Mouse (Mus musculus) liver, postnatal 0 days (tissue): ENCODE results near the gene Thrap3. TPM values are rescaled to one million over a fixed set of nuclear protein-coding genes. Genes with fewer than 3 reads are reported as not detected.

ENCODE experiments used
- ATAC-seq: fragments of 200-750 bp; cut with Nextera tagmentation; 2 replicates; pipeline ENCODE4 v1.8.0; 2017; ENCODE audit warnings: mild to moderate bottlenecking, moderate library complexity
- DNase-seq: peaks from one replicate; pipeline ENCODE4 v3.0.0-alpha.2; 2016
- H3K27ac ChIP-seq: fragments of 300-500 bp; sonication (generic); 2 replicates; pipeline ENCODE4 v1.5.1; 2014; ENCODE audit warnings: antibody characterized with exemption, moderate library complexity, mild to moderate bottlenecking, low read depth
- H3K27me3 ChIP-seq: fragments of 300-500 bp; sonication (generic); 2 replicates; pipeline ENCODE4 v1.6.1; 2014; ENCODE audit warnings: low read length, control low read depth, mixed read lengths; ENCODE audit not compliant: insufficient read depth
- H3K36me3 ChIP-seq: fragments of 300-500 bp; sonication (generic); replicated peaks from 2 replicates; pipeline ENCODE4 v1.6.1; 2014; ENCODE audit warnings: mild to moderate bottlenecking, control low read depth, low read length, moderate library complexity, mixed read lengths; ENCODE audit not compliant: insufficient read depth
- H3K4me1 ChIP-seq: fragments of 300-500 bp; sonication (generic); 2 replicates; pipeline ENCODE4 v1.6.1; 2014; ENCODE audit warnings: antibody characterized with exemption, mild to moderate bottlenecking, control low read depth; ENCODE audit not compliant: insufficient read depth
- H3K4me2 ChIP-seq: fragments of 300-500 bp; sonication (generic); 2 replicates; pipeline ENCODE4 v1.6.1; 2014; ENCODE audit warnings: low read depth, mild to moderate bottlenecking, low read length, moderate library complexity, mixed read lengths
- H3K4me3 ChIP-seq: fragments of 300-500 bp; sonication (generic); 2 replicates; pipeline ENCODE4 v1.5.1; 2014; ENCODE audit warnings: low read depth, low read length
- H3K9ac ChIP-seq: fragments of 300-500 bp; sonication (generic); replicated peaks from 2 replicates; pipeline ENCODE4 v1.6.1; 2014; ENCODE audit warnings: mild to moderate bottlenecking, moderate library complexity
- H3K9me3 ChIP-seq: fragments of 300-500 bp; sonication (generic); 2 replicates; pipeline ENCODE4 v1.6.1; 2016; ENCODE audit warnings: mild to moderate bottlenecking, control low read depth, low read length, mixed read lengths
- CTCF ChIP-seq: sonication (generic); IDR thresholded peaks from 2 replicates; pipeline ENCODE4 v1.5.1; 2016; ENCODE audit warnings: antibody characterized with exemption, low read depth
- EP300 ChIP-seq: IDR thresholded peaks from 2 replicates; pipeline ENCODE4 v1.6.1; 2016; ENCODE audit warnings: antibody characterized with exemption, low read depth, mild to moderate bottlenecking
- WGBS: fragments of 180-500 bp; shearing (Covaris S2); extraction: QIAGEN DNeasy Blood & Tissue Kit; methylation state at CpG from one replicate; pipeline ENCODE4 v1.1.7; 2014; ENCODE audit not compliant: insufficient replicate concordance; 5-methylcytosine and 5-hydroxymethylcytosine counted together
- polyA plus RNA-seq: library from polyadenylated mRNA; unstranded; fragments of >200 nt; fragmentation: Nextera tagmentation; extraction: Ambion mirVana; gene quantifications from 2 replicates; pipeline ENCODE4 v1.2.1, GENCODE M21; 2015

The Thrap3 gene
- polyA plus RNA-seq, 1 experiment from 2014 or later = 62.4 TPM

DNA sequence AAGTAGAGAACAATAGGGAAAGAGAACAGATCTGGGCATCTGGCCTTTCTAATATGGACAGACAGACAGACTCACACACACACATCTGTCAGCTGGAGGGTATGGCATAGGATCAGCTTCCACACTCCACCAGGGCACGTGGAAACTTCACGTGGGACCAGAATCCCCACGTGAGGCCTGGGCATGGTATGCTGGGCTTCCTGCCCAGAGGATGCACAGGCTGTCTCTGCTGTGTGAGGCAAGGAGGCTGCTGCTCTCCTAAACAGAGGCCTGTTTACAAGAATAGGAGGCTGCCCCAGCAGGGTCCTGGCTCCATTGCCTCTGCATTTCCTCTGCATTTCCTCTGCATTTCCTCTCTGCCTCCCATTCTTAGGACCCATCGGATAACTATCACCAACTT lies 67.9 kb downstream of the Thrap3 start:
- Histone ChIP-seq H3K9ac (no peak overlapping the region), H3K36me3 (peaks cover 40% of the 10 kb centered on the region), H3K27ac (no peak overlapping the region), H3K4me3 (no peak overlapping the region), H3K4me1 (peaks cover 4% of the 10 kb centered on the region; the same call in 1 of the 2 replicates), H3K9me3 (no peaks in the 10 kb centered on the region), H3K27me3 (no peaks in the 10 kb centered on the region), H3K4me2 (no peak overlapping the region)
- no peak for ATAC-seq
- WGBS = 74% methylated on average over 4 of the region's 4 CpGs
- DNase-seq = no peak
- no peak for TF ChIP-seq EP300
- no peak for TF ChIP-seq CTCF

DNA sequence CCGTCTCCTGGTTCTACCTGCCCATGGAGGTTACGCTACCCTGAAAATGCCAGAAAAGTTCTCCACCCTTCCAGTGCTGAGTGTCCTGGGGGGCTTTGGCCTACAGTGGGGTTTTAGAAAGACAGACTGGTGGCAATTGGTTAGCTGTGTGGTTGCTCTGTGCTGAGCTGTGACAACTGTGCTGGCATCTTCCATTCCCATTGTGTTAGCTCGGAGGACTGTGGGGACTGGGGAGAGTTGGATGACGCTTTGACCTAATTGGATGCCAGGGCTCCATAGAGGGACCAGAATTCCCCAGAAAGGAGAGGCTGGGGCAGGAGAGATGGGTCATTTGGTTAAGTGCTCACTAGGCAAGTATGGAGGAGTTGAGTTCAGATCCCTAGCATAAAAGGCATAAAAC lies 68.3 kb downstream of the Thrap3 start:
- H3K27ac ChIP-seq = no peak overlapping the region
- peaks cover 39% of the 10 kb centered on the region for H3K36me3 ChIP-seq
- no peak overlapping the region for H3K4me3 ChIP-seq
- no peak for ATAC-seq
- H3K27me3 ChIP-seq = no peaks in the 10 kb centered on the region
- no peak overlapping the region for H3K4me2 ChIP-seq
- H3K9ac ChIP-seq = no peak overlapping the region
- peaks cover 4% of the 10 kb centered on the region; the same call in 1 of the 2 replicates for H3K4me1 ChIP-seq
- no peaks in the 10 kb centered on the region for H3K9me3 ChIP-seq
- WGBS = 95% methylated on average over 4 of the region's 4 CpGs
- no peak for DNase-seq
- TF ChIP-seq EP300 (no peak), CTCF (no peak)

DNA sequence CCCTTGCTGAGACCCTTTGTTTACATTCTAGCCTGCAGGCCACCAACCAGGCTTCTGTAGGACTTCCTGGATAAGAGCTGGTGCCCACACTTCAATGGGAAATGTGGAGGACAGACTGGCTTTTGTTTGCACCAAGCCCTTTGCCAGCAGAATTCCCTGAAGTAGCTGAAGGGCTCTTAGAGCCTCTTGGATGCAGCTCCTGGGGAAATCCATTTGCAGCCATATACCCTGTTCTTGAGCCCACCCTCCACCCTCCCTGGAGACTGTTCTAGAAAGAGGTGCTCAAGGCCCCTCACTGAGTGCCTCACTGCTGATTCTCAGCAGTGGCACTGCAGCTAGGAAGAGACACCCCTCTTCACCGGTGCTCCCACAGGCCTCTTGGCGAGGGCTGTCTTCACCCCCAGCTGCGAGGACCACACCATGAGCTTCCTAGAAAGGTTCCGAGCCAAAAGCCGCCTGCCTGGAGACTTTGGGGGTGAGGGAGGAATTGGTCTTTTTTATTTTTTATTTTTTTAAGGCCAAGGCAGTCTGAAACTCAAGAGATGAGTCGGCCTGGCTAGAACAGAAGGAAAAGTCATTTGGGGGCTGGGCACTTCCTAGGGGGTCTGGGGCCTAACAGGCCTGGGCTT lies 69.8 kb downstream of the Thrap3 start:
- H3K4me1 ChIP-seq = peaks cover 4% of the 10 kb centered on the region; the same call in 1 of the 2 replicates
- peak overlapping the region; percentile 79; the same call in 1 of the 2 replicates for H3K27ac ChIP-seq
- no peak for ATAC-seq
- WGBS = 86% methylated on average over 6 of the region's 6 CpGs
- H3K4me3 ChIP-seq = no peak overlapping the region
- peaks cover 37% of the 10 kb centered on the region for H3K36me3 ChIP-seq
- no peak for TF ChIP-seq CTCF
- TF ChIP-seq EP300 = no peak
- no peak for DNase-seq
- H3K9me3 ChIP-seq = no peaks in the 10 kb centered on the region
- H3K4me2 ChIP-seq = no peak overlapping the region
- no peak overlapping the region for H3K9ac ChIP-seq
- H3K27me3 ChIP-seq = no peaks in the 10 kb centered on the region

DNA sequence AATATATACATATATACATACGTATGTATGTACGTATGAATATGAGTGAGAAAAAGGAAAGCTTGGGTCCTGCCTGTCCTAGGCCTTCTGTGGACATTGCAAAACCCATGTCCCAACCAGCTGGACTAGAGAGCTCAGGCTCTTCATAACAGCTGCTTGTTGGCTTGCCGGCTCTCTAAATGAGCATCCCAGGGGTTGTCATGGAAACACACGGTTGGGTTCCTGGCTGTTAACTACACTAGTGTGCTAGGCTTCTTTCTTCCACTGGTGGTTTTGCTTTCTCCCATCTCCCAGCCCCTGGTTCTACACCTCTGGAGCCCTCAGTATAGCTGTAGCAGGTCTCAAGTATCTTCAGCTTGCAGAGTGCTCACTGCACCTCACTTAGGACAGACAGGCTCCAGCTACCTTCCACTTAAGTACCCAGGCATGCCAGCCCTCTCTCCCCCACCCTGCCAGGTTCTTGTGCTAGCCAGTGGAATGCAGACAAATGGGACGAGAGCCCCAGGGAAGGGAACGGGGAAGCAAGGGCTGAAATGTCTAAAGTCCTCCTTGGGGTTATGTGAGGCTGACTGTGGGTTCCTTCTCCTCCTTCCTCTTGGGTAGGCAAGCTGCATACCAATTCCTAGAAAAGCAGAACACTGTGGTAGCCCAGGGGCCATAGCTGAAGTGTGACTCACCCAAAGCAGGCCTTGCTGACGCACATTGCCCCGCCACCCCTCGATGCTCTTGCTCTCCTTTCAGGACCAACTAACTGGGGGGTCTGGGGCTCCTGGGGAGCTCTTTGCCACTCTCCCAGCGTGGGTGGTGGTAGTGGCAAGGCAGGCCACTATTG lies 71.1 kb downstream of the Thrap3 start:
- H3K9me3 ChIP-seq = no peaks in the 10 kb centered on the region
- peak overlapping the region; percentile 79 for H3K27ac ChIP-seq
- WGBS = 61% methylated on average over 10 of the region's 10 CpGs
- peaks cover 36% of the 10 kb centered on the region for H3K36me3 ChIP-seq
- no peak for TF ChIP-seq CTCF
- TF ChIP-seq EP300 = no peak
- H3K9ac ChIP-seq = no peak overlapping the region
- H3K27me3 ChIP-seq = no peaks in the 10 kb centered on the region
- ATAC-seq = peak; percentile 67
- H3K4me2 ChIP-seq = no peak overlapping the region
- DNase-seq = no peak
- H3K4me3 ChIP-seq = no peak overlapping the region
- peaks cover 4% of the 10 kb centered on the region; the same call in 1 of the 2 replicates for H3K4me1 ChIP-seq

DNA sequence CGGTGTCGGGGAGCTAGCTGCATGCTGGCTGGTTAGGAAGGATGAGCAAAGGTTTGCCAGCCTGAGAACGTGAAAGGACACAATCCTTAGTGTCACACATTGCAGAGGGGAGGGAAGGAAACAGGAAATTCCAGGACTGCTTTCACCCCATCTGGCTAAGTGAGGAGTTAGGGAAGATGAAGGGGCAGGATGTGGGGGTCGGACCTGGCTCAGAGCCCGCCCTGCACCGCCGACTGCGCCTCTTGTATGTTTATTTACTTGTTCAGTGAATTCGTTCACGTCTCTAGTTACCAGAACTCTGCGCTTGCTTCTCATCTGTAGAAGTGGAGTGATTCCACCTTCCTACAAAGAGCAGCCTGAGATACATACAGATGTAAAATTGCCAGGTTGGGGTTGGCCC lies 72.1 kb downstream of the Thrap3 start:
- Histone ChIP-seq H3K9me3 (no peaks in the 10 kb centered on the region), H3K4me3 (no peak overlapping the region), H3K27me3 (no peaks in the 10 kb centered on the region), H3K9ac (no peak overlapping the region), H3K4me1 (peaks cover 4% of the 10 kb centered on the region; the same call in 1 of the 2 replicates), H3K36me3 (peaks cover 36% of the 10 kb centered on the region), H3K27ac (peak overlapping the region; percentile 45; the same call in 1 of the 2 replicates), H3K4me2 (no peak overlapping the region)
- DNase-seq (no peak), ATAC-seq (no peak)
- 72% methylated on average over 11 of the region's 11 CpGs for WGBS
- TF ChIP-seq EP300 = no peak
- TF ChIP-seq CTCF = no peak

DNA sequence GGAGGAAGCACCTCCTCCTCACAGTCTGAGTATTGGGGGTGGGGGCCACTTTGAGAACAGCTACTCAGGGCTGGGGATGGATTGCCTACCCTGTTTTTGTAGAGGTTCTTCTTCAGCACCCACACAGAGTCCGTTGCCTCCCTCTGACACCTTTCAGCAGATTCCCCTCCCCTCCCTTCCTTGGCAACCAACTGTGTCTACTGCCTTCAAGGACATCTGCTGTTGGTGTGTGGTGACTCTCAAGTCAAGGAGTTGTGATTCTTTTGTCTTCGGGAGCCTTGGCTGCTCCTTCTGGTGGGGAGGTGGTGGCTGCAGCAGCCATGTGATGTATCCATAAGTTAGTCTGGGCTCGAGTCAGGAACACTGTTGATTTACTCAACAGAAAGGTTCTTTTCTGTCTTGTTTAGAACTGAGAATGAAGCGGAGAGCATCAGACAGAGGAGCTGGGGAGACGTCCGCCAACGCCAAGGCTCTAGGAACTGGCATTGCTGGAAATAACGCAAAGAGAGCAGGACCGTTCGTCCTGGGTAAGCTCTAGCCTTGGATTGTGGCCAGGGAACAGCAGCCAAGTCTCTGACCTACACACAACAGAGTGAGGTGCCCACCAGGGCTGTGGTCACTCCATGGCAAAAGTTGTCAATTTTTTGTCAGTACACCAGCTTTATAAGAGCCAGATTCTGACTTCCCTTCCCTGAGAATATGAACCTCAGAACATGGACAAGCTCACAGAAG lies 79.1 kb downstream of the Thrap3 start:
- Histone ChIP-seq H3K9me3 (no peaks in the 10 kb centered on the region), H3K27me3 (no peaks in the 10 kb centered on the region), H3K4me3 (no peak overlapping the region), H3K27ac (no peak overlapping the region), H3K4me1 (no peaks in the 10 kb centered on the region), H3K36me3 (peaks cover 23% of the 10 kb centered on the region), H3K9ac (no peak overlapping the region), H3K4me2 (no peak overlapping the region)
- ATAC-seq (no peak), DNase-seq (no peak)
- WGBS = 87% methylated on average over 10 of the region's 10 CpGs
- TF ChIP-seq CTCF (no peak), EP300 (no peak)
